Mouse (Mus musculus) v-Abl transformed pro-B cells (cell line): Measurements from ENCODE around the gene Fbxo21.

Source experiments
- in situ Hi-C, 2 experiments: fragments of 400-800 bp; cut with MboI; formaldehyde crosslinking; loops; one replicate each; pipeline ENCODE4 v1.15.1; 2025; ENCODE audit not compliant: unreplicated experiment in 2 of 2

Fbxo21 gene

GRCm38 (mm10) chr5:117977501-117978158, 1.1 kb downstream of the Fbxo21 start:
- in situ Hi-C loops, result loop anchor here (10.0 to 25.0 kb wide), 2 partner anchors 267 to 785 kb away; partner anchors contain the start of genes 2410131K14Rik (in 1 of the 2) and Rnft2 (in 1 of the 2)

GRCm38 (mm10) chr5:117978159-117978697, 1.7 kb downstream of the Fbxo21 start:
- in situ Hi-C loops, result loop anchor here (10.0 to 25.0 kb wide), 2 partner anchors 267 to 784 kb away; partner anchors contain the start of genes 2410131K14Rik (in 1 of the 2) and Rnft2 (in 1 of the 2)

- in situ Hi-C loops, result loop anchor here (10.0 to 25.0 kb wide), 2 partner anchors 266 to 783 kb away; partner anchors contain the start of genes 2410131K14Rik (in 1 of the 2) and Rnft2 (in 1 of the 2)
Measured at GRCm38 (mm10) chr5:117979082-117979481, 2.6 kb downstream of the Fbxo21 start.

GRCm38 (mm10) chr5:117980921-117981320, 4.4 kb downstream of the Fbxo21 start:
- in situ Hi-C loops, result loop anchor here in 1 of 2 experiments (25.0 kb wide), 1 partner anchor 781 kb away; no protein-coding TSS in a partner anchor

GRCm38 (mm10) chr5:117981943-117982342, 5.4 kb downstream of the Fbxo21 start:
- in situ Hi-C loops, result loop anchor here in 1 of 2 experiments (25.0 kb wide), 1 partner anchor 780 kb away; no protein-coding TSS in a partner anchor

GRCm38 (mm10) chr5:117986327-117986726, 9.8 kb downstream of the Fbxo21 start:
- in situ Hi-C loops, result loop anchor here in 1 of 2 experiments (25.0 kb wide), 1 partner anchor 776 kb away; no protein-coding TSS in a partner anchor

GRCm38 (mm10) chr5:117987891-117988290, 11.4 kb downstream of the Fbxo21 start:
- in situ Hi-C loops, result loop anchor here in 1 of 2 experiments (25.0 kb wide), 1 partner anchor 774 kb away; no protein-coding TSS in a partner anchor

- in situ Hi-C loops, result loop anchor here in 1 of 2 experiments (25.0 kb wide), 1 partner anchor 774 kb away; no protein-coding TSS in a partner anchor
Measured at GRCm38 (mm10) chr5:117988367-117988766, 11.8 kb downstream of the Fbxo21 start.

- in situ Hi-C loops, result loop anchor here in 1 of 2 experiments (25.0 kb wide), 1 partner anchor 773 kb away; no protein-coding TSS in a partner anchor
Measured at GRCm38 (mm10) chr5:117989773-117990172, 13.2 kb downstream of the Fbxo21 start.

- in situ Hi-C loops, result loop anchor here in 1 of 2 experiments (25.0 kb wide), 1 partner anchor 771 kb away; no protein-coding TSS in a partner anchor
Measured at GRCm38 (mm10) chr5:117990957-117991356, 14.4 kb downstream of the Fbxo21 start.

GRCm38 (mm10) chr5:117993550-117993949, 17.0 kb downstream of the Fbxo21 start:
- in situ Hi-C loops, result loop anchor here in 1 of 2 experiments (25.0 kb wide), 1 partner anchor 769 kb away; no protein-coding TSS in a partner anchor

- in situ Hi-C loops, result loop anchor here in 1 of 2 experiments (25.0 kb wide), 1 partner anchor 767 kb away; no protein-coding TSS in a partner anchor
Measured at GRCm38 (mm10) chr5:117995372-117995901, 18.9 kb downstream of the Fbxo21 start.

- in situ Hi-C loops, result loop anchor here in 1 of 2 experiments (25.0 kb wide), 1 partner anchor 766 kb away; no protein-coding TSS in a partner anchor
Measured at GRCm38 (mm10) chr5:117995911-117996310, 19.4 kb downstream of the Fbxo21 start.

- in situ Hi-C loops, result loop anchor here in 1 of 2 experiments (25.0 kb wide), 1 partner anchor 766 kb away; no protein-coding TSS in a partner anchor
Measured at GRCm38 (mm10) chr5:117996581-117996980, 20.1 kb downstream of the Fbxo21 start.

GRCm38 (mm10) chr5:117997434-117997970, 21.0 kb downstream of the Fbxo21 start:
- in situ Hi-C loops, result loop anchor here in 1 of 2 experiments (25.0 kb wide), 1 partner anchor 765 kb away; no protein-coding TSS in a partner anchor

GRCm38 (mm10) chr5:117999061-117999460, 22.5 kb downstream of the Fbxo21 start:
- in situ Hi-C loops, result loop anchor here in 1 of 2 experiments (25.0 kb wide), 1 partner anchor 763 kb away; no protein-coding TSS in a partner anchor

GRCm38 (mm10) chr5:117999584-117999983, 23.1 kb downstream of the Fbxo21 start:
- in situ Hi-C loops, result loop anchor here in 1 of 2 experiments (25.0 kb wide), 1 partner anchor 763 kb away; no protein-coding TSS in a partner anchor

- in situ Hi-C loops, result loop anchor here in 1 of 2 experiments (5.0 kb wide), 1 partner anchor 70 kb away; no protein-coding TSS in a partner anchor
Measured at GRCm38 (mm10) chr5:118002059-118002458, 25.5 kb downstream of the Fbxo21 start.

GRCm38 (mm10) chr5:118004619-118005018, 28.1 kb downstream of the Fbxo21 start:
- in situ Hi-C loops, result loop anchor here in 1 of 2 experiments (5.0 kb wide), 1 partner anchor 68 kb away; no protein-coding TSS in a partner anchor

- in situ Hi-C loops, result no loop called here
Measured at GRCm38 (mm10) chr5:118005728-118006127, 29.2 kb downstream of the Fbxo21 start.
